25 mouse cellular contexts compared by ENCODE assay signal in the genomic region with DNA sequence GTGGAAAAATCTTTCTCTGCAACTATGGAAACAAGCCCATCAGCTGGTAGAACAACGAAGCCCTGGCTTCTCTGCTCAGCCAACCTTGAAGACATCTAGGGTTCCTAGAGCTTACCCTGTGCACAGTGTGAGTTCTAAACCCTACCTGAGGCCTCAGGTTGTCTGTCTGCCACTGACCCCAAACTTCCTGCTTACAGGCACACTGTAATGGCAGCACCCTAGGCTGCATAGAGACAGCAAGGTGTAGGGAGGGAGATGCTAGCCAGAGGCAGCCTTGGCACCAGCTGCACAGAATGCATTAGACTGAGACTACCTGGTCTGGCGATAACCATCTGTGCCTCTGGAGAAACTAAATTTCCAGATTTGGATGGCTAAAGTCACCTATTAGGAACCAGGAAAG.
DNase-seq lines count a peak whose midpoint lies in the region; ATAC-seq and TF ChIP-seq lines count a peak whose summit lies in the region.
"Had no signal": no experiment of that assay in that cellular context is flagged by ENCODE, and none has a peak within 500 bp of the region (broad histone marks: within the 10 kb centered on the region; RNA-seq: fewer than 3 reads in every experiment).

No protein-coding gene starts in this region.

- peak; percentile 27 for DNase-seq in kidney, adult 18-20 months
- no peak for DNase-seq in kidney, postnatal 36 days
- no peak for DNase-seq in kidney, postnatal 14 days
- no peak for DNase-seq in Patski (ENCODE audit: low read depth, low spot score)
- DNase-seq in kidney, postnatal 0 days (ENCODE audit: low spot score), result no peak
- DNase-seq: adrenal gland, adult 8-10 months; adrenal gland, postnatal 25 days; cerebellum, adult 11-12 months; cerebellum, adult 8-10 months; cerebellum, postnatal 10 days; cerebellum, postnatal 36 days; embryo, embryonic 11 days; gastrocnemius, postnatal 14 days; heart, adult 11 months had no signal

- ATAC-seq in kidney, embryonic 15.5 days (replicated peaks; ENCODE audit: low FRiP score), result no peak
- peak; percentile 15 for ATAC-seq in Patski
- ATAC-seq in kidney, postnatal 0 days (replicated peaks; ENCODE audit: low FRiP score, low read depth), result 0 out of 2 replicates have a peak, but pooled peaks have one; percentile 17
- ATAC-seq: activated CD4-positive, CD25-positive, alpha-beta regulatory T cell, adult 4 months; CD4-positive, CD25-positive, alpha-beta regulatory T cell, adult 4 months; forebrain, embryonic 15.5 days had no signal

- H3K4me2 ChIP-seq in kidney, embryonic 15.5 days, result no peak overlapping the region
- H3K4me2 ChIP-seq in kidney, postnatal 0 days (ENCODE audit: low read length), result no peak overlapping the region
- H3K4me2 ChIP-seq: embryonic facial prominence, embryonic 13.5 days; forebrain, embryonic 12.5 days; forebrain, embryonic 15.5 days; heart, embryonic 11.5 days; hindbrain, embryonic 12.5 days; hindbrain, embryonic 15.5 days had no signal

- in situ Hi-C loops in Patski (cut with MboI; ENCODE audit: low pct_unique_long_range_greater_than_20kb), result no loop called here

- TF ChIP-seq CTCF in Patski (IDR thresholded peaks at IDR 0.05), result no peak
- no peak for TF ChIP-seq CTCF in kidney, postnatal 0 days (IDR thresholded peaks at IDR 0.05; ENCODE audit: low read depth)

- 0 out of 2 replicates have a peak, but pooled peaks cover 8% of the 10 kb centered on the region for H3K4me1 ChIP-seq in kidney, embryonic 15.5 days
- no peaks in the 10 kb centered on the region for H3K4me1 ChIP-seq in kidney, postnatal 0 days (replicated peaks; ENCODE audit: insufficient read depth, low read length)
- H3K4me1 ChIP-seq: embryonic facial prominence, embryonic 10.5 days; forebrain, embryonic 12.5 days; forebrain, embryonic 15.5 days; hindbrain, embryonic 12.5 days; hindbrain, embryonic 15.5 days had no signal

- 77% methylated on average over 2 of the region's 2 CpGs for WGBS in kidney, embryonic 15.5 days
- WGBS in kidney, postnatal 0 days, result 81% methylated on average over 2 of the region's 2 CpGs

- H3K27ac ChIP-seq in kidney, embryonic 15.5 days, result 0 out of 2 replicates have a peak overlapping the region, but pooled peaks have one; percentile 37
- no peak overlapping the region for H3K27ac ChIP-seq in kidney, postnatal 0 days
- H3K27ac ChIP-seq: embryonic facial prominence, embryonic 10.5 days; embryonic facial prominence, embryonic 13.5 days; forebrain, embryonic 12.5 days; forebrain, embryonic 15.5 days; hindbrain, embryonic 12.5 days; hindbrain, embryonic 15.5 days had no signal

- no peaks in the 10 kb centered on the region for H3K36me3 ChIP-seq in kidney, embryonic 15.5 days
- H3K36me3 ChIP-seq in kidney, postnatal 0 days (ENCODE audit: insufficient read depth, low read length), result no peaks in the 10 kb centered on the region
- H3K36me3 ChIP-seq: embryonic facial prominence, embryonic 10.5 days; embryonic facial prominence, embryonic 13.5 days; forebrain, embryonic 12.5 days; forebrain, embryonic 15.5 days; hindbrain, embryonic 12.5 days; hindbrain, embryonic 15.5 days had no signal

- no peaks in the 10 kb centered on the region for H3K27me3 ChIP-seq in kidney, embryonic 15.5 days
- no peaks in the 10 kb centered on the region for H3K27me3 ChIP-seq in Patski
- H3K27me3 ChIP-seq in kidney, postnatal 0 days (ENCODE audit: insufficient read depth, low read length), result no peaks in the 10 kb centered on the region
- H3K27me3 ChIP-seq: embryonic facial prominence, embryonic 13.5 days; forebrain, embryonic 12.5 days; forebrain, embryonic 15.5 days; hindbrain, embryonic 12.5 days; hindbrain, embryonic 15.5 days had no signal

- CTCF ChIA-PET in Patski (lab: Charles Lee), result interaction anchor here (1.1 to 2.8 kb wide), 4 partner anchors 12 to 54 kb away, joined by 3 to 18 read pairs (median 6); no protein-coding TSS in a partner anchor

- no peaks in the 10 kb centered on the region for H3K9me3 ChIP-seq in kidney, embryonic 15.5 days (replicated peaks)
- no peaks in the 10 kb centered on the region for H3K9me3 ChIP-seq in kidney, postnatal 0 days (replicated peaks; ENCODE audit: low read length)
- H3K9me3 ChIP-seq: embryonic facial prominence, embryonic 10.5 days; embryonic facial prominence, embryonic 13.5 days; forebrain, embryonic 15.5 days; hindbrain, embryonic 12.5 days; hindbrain, embryonic 15.5 days had no signal

- POLR2A ChIA-PET in Patski (lab: Charles Lee), result no interaction called here

- no peak overlapping the region for H3K4me3 ChIP-seq in kidney, embryonic 15.5 days (replicated peaks)
- no peak overlapping the region for H3K4me3 ChIP-seq in kidney, postnatal 0 days (replicated peaks; ENCODE audit: low read depth, low read length)
- H3K4me3 ChIP-seq: embryonic facial prominence, embryonic 10.5 days; embryonic facial prominence, embryonic 13.5 days; erythroblast, embryonic 14.5 days; forebrain, embryonic 12.5 days; forebrain, embryonic 15.5 days; hindbrain, embryonic 12.5 days; hindbrain, embryonic 15.5 days had no signal

- no peak overlapping the region for H3K9ac ChIP-seq in kidney, embryonic 15.5 days
- H3K9ac ChIP-seq in kidney, postnatal 0 days (ENCODE audit: low read depth, low read length), result no peak overlapping the region
- H3K9ac ChIP-seq: embryonic facial prominence, embryonic 13.5 days; forebrain, embryonic 12.5 days; forebrain, embryonic 15.5 days; hindbrain, embryonic 12.5 days; hindbrain, embryonic 15.5 days had no signal
